Mouse (Mus musculus): ENCODE measurements around the gene Ralgapa2.

Gene Ralgapa2

GRCm38 (mm10) chr2:146425235-146425634 lies 86.9 kb downstream of the Ralgapa2 start:
- no peak for DNase-seq

GRCm38 (mm10) chr2:146423710-146424301 lies 88.3 kb downstream of the Ralgapa2 start:
- no peak for DNase-seq

GRCm38 (mm10) chr2:146423032-146423691 lies 89.0 kb downstream of the Ralgapa2 start:
- no peak for DNase-seq

GRCm38 (mm10) chr2:146416283-146416682 lies 95.9 kb downstream of the Ralgapa2 start:
- DNase-seq: no peak

DNA sequence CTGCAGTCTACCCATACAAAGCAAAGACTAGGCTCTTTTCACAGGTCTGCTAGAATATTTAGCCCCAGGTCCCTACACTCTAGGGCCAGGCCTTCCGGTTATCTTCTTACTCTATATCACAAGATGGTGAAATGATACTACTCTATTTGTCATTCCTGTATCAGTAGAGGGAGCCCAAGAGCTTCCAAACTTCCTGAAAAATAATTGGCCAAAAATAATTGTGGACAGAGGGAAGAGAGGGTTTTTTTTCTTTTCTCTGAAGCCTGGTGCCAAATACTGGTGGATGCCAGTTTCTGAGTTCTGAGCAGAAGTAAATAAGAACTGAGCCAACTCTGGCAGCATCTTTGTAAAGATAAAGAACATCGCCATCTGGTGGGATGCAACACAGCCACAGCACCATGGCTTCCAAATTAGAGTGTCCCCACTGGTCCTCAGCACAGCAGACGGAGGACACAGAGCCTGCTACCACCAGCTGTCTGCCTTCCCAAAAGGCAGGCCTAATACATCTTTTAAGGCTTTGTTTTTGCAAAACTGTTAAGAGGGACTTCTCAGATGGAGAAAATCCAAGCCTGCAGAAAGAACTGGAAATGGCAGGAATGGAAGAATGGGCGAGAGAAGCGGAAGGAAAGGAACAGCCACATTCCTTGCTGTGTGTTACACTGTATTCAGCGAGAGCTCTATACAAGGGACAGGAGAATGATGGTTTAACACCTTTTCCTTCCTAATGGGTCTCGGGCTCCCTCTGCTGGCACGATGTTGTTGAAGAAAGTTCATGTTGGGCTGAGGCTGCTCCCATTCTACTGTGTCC lies 97.5 kb downstream of the Ralgapa2 start:
- peak; percentile 79 for DNase-seq

- DNase-seq: no peak
Measured at GRCm38 (mm10) chr2:146412733-146413132, 99.4 kb downstream of the Ralgapa2 start.

- no peak for DNase-seq
Measured at GRCm38 (mm10) chr2:146411904-146412303, 100.2 kb downstream of the Ralgapa2 start.

GRCm38 (mm10) chr2:146407078-146407477 lies 105.1 kb downstream of the Ralgapa2 start:
- DNase-seq: no peak

- DNase-seq: no peak
Measured at GRCm38 (mm10) chr2:146401588-146401987, 110.6 kb downstream of the Ralgapa2 start.

DNA sequence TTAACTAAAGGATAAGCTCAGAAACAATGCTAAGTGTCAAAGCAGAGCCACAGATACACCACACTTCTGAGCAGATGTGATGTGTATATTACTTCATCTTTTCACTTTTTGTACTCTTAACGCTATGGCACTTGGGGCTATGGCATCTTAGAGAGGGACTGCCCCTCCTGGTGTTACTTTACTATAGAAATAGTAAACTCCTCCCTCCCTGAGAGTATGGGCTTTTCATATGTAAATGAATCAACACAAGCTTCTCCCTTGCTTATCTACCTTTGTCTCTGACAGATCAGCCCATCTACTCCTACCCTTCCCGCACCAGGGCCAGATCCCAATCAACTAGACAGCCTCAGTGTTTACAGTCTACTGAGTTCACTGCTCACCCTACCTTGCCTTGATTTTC lies 111.4 kb downstream of the Ralgapa2 start:
- no peak for DNase-seq

DNA sequence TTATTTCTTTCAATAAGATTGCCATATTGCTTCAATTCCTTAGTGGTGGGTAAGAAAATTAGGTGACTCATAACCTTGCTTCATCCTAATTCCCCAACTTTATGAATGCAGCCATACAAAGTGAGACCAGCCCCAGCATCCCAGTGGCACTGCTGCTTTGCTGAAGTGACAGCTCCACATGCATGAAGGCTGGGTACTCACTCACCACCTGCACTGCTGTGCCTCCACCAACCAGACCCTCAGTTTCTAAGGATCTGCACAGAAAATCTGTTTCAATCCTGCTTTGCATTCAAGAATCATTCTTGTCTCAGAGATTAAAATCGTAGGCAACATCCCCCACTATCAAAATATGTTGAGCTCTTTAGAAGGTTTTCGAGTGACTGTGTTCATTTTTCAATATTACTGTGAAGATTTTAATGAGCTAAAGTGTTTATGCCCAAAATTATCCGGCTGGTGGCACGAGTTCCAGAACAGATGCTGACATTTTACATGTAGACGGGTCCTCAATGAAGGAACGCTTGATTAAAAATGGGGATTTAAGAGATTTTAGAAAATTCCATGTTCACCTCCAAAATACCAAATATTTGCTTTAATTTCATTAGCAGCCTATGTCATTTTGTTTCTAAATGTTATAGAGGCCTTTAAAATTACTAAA lies 113.8 kb downstream of the Ralgapa2 start:
- DNase-seq: no peak

- no peak for DNase-seq
Measured at GRCm38 (mm10) chr2:146387211-146387610, 124.9 kb downstream of the Ralgapa2 start.

- DNase-seq: no peak
Measured at GRCm38 (mm10) chr2:146384582-146384981, 127.6 kb downstream of the Ralgapa2 start.

- DNase-seq: no peak
Measured at GRCm38 (mm10) chr2:146376293-146376692, 135.9 kb downstream of the Ralgapa2 start.

- DNase-seq: peak; percentile 62
Measured at GRCm38 (mm10) chr2:146366098-146366497, 146.0 kb downstream of the Ralgapa2 start.

DNA sequence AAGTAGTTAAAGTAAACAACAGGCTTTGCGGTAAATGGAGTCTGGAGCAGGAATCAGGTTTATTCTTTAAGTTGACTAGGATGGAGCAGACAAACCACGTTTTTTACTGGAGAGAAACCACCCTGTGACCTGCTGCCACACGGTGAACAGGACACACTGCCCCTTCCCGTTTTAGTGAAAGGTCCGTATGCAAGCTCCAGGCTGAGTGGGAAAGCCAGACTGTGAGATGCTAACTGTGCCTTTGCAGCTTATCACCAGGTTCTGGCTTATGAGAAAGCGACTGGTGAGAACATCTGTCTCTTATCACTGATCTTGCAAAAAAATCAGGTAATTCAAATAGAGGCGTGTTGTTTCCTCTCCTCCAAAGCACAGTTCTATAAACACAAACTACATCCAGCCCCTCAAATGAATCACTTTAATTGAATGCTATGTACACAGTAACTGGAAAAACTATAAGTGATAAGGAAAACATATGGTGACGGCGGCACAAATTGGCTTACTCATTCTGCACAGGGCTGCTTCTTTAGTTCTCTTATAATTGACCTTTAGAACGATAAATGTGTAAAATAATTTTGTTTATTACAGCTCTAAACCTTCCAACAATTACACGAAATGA lies 146.7 kb downstream of the Ralgapa2 start:
- no peak for DNase-seq

- DNase-seq: peak; percentile 85
Measured at GRCm38 (mm10) chr2:146363483-146363882, 148.7 kb downstream of the Ralgapa2 start.

DNA sequence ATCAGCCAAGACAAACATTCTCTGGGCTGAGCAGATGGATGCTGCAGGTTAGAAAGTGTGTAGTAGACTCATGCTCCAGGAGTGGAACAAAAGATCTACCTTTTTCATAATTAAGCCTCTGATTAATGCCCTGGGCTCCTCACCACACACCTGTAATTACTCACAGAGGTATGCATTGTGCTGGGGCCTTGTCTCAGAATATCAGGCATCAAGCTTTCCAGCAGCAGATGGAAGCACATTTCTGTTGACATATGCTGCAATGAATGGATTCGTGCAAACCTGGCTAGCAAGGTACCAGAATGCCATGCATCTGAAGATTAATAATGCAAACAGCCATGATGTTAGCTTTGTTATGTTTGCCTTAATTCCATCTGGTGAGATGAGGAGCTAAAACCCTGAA lies 149.2 kb downstream of the Ralgapa2 start:
- DNase-seq: peak; percentile 52

DNA sequence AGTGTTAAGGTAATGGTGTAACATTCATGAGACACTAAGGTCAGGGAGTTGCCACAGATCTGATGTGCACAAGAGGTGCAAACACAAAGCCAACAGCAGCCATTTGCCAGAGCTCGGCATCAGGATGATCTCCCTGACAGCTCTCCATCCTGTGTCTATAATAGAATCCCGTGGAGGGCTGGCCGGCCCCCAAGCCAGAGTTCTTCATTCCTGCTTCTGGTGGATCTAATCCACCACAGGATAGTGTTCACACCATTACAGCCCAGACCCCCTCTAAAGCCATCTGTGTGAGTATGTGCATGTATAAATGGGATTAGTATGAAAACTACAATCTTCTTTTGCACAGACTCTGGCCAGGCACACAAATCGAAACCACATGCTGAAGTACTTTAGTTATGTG lies 150.2 kb downstream of the Ralgapa2 start:
- no peak for DNase-seq

DNA sequence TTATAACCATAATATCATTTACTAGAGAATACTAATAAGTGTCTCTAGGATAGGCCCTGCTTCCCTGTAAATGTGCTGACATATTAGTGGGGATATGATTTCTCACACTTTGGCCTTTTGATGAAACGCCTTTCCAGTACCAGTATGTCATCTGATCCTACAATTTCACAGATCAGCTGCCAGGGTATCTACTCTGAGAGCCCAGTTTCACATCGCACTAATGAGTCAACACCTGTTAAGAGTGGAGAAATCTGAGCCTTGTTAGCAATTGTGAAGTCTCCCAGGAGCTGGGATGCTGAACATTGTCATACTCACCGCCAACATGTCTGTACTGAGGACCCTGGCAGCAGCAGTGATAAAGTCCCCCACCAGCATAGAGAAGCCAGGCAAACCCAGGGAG lies 151.1 kb downstream of the Ralgapa2 start:
- no peak for DNase-seq

- DNase-seq: no peak
Measured at GRCm38 (mm10) chr2:146359676-146360075, 152.5 kb downstream of the Ralgapa2 start.

GRCm38 (mm10) chr2:146356524-146356923 lies 155.6 kb downstream of the Ralgapa2 start:
- no peak for DNase-seq

GRCm38 (mm10) chr2:146350230-146350629 lies 161.9 kb downstream of the Ralgapa2 start:
- no peak for DNase-seq
